Mouse (Mus musculus): ENCODE measurements around the gene Sorbs2.

Sorbs2 gene

DNA sequence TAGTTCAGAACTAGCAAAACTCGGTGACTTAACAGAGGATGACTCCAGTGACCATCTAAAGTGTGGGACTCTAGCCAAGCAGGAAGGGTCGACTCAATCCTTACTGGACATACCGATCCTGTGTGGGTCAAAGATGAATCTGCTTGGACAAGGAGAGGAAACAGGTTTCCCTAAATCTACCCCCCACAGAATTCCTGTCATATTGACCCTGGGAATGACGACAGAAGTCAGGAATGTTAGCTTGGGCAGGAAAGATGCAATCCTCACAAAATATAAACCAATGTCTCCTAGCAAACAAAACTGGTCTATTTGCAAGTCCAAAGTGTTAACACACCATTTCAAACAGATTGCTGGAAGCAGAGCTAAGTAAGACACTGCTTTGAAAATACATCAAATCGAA, 118.8 kb downstream of the Sorbs2 start:
- no peak for DNase-seq (ENCODE audit: low read depth)

DNA sequence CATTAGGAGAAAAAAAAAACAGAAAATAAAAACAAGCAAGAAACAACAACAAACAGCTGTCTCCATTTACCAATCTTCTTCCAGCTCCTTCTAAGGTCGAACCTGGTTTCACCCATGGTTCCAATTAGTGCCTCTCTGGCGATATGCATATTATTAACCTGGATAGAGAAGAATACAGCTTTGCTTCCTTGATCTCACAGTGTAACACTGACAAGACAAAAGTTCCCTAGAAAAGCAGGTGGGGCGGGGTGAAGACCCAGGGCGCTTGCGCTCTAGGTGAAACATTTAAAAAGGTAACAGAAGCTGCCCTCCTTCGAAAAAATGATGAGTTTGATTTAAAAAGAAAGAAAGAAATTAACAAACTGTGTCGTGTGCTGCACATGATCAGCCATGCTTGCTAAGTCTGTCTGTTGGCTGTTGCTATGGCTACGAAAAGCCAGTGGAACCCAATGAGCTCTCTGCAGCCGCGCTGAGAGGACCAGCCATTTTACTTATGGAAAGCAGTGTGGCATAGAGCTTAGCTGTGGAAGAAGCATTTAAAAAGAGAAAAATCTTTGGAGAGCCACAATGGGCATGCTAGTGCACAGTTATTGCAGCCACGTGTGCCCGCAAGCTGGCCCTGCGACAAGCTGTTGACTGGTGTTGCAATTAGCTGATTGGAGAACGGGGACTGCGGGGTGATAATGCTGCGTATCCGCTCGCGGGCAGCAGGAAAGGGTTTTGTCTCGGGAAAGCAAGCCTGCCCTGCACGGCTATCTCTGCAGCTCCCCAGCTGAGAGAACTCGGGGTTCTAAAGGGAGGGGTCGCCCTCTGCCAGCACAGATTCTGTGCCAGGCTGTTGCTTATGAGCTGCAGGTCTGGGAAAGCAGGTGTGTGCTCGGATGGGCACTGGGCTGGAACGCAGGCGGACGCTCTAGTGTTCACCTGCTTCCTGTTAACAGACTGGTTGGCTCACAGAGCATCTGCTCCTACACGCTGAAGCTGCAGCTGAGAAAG, 120.0 kb downstream of the Sorbs2 start:
- DNase-seq (ENCODE audit: low read depth), result no peak

DNA sequence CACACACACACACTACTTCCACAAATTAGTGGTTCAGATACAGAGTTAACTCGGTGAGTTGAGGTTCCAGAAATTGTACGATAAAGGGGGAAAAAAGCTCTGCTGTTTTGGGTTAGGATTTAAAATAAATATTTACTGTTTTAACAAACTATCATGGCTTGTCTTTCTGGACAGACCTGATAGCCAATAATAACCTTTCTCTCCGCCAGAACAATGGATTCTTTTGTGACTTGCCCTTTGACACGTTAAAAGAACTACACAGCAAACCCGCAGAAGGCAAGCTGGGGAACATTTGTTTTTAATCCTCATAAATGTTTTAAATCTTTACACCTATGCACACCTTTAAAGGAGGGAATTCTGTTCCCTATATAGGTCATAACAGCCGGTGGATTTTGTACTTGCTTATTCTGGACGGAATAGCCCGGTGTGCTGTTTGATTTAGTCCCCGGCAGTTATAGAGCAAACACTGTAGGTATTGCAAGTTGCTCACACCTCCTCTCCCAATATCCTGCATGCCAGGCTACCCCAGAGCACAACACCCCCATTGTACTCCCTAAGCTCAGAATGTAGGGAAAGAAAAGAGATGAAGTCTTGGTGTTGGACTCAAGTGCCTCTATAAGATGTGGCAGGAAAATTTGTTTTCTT, 121.0 kb downstream of the Sorbs2 start:
- no peak for DNase-seq (ENCODE audit: low read depth)

DNA sequence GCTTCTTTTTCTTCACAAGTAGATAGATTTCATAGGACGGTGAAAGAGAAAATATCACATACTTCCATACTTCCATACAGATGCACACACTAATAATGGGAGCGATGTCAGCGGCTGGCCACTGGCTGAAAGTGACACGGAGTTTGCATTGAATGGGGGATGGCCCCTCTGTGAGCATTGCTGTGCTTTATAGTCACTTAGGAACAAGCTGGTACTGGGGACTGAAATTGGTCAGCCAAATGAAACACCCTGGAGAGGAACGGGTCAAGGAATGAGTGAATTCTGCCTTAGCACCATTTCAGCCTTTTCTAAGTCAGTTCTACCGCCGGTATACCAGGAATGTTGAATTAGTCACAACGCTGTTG, 121.5 kb downstream of the Sorbs2 start:
- DNase-seq (ENCODE audit: low read depth), result no peak

DNA sequence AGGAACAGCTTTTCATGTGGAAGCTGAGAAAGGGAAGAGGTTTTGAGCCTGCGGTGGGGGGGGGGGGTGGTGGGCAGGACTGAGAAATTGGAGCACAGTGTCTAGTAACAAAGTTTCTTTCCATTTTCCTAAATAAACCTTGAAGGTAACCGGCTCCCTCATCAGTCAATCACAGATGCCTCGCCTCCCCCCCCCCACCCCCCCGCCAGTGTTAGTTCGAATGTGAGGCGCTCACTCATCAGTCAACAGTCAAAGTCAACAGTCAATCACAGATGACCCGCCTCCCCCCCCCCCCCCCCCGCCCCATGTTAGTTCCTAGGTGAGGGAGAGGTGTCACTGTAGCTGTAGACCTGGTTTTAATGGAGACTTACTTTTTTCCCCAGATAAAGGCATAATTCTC, 123.4 kb downstream of the Sorbs2 start:
- no peak for DNase-seq (ENCODE audit: low read depth)

DNA sequence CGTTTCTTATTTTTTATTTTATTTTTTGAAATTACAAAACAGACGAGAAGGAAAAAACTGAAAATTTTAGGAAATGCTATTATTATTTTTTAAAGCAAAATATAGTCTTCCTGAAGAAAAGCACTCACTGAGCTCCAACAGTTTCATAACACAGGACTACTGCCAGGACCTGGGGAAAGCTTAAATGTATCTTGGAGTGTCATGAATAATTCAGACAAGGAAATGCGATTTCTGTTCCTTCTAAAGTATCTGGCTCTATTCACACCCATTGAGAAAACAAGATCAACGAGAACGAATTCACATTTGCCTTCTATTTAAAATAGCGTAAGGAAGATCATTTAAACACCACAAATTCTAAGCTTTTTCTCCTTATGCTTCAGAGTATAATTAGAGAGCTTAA, 127.6 kb downstream of the Sorbs2 start:
- no peak for DNase-seq (ENCODE audit: low read depth)

DNA sequence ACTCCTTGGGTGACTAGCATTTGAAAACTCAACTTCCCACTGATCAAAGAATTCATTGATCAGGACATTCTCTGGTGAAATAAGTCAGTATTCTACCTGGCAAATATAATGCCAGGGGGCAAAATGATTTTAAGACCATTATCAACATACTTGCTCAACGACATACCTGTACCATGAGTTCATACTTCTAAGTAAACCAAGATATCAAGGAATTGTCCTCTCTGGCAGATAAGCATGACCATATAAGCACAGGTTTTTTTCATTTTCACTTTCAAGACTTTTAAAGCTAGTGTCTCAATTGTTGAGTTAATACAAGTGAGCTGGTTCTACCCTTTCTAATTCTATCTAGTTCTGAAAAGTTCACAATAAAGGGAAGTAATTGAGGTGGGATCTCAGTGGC, 130.2 kb downstream of the Sorbs2 start:
- no peak for DNase-seq (ENCODE audit: low read depth)

DNA sequence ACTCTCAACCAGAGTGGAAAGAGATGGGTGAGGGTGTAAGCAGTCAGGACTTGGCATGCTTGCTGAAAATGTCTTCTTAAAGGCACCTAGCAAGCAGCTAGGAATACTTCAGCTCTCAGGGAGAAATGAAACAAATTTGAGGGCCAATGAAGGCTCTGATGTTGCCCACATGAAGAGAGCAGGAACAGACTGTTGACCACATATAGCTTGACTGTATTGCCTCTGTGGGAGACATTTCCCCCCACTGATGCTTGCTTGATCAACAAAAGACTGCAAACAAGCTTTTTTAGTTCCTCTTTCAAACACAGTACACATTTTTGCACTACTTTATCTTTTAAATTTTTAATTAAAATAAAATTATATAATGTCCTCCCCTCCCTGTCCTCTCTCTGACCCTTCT, 131.9 kb downstream of the Sorbs2 start:
- DNase-seq (ENCODE audit: low read depth), result no peak

DNA sequence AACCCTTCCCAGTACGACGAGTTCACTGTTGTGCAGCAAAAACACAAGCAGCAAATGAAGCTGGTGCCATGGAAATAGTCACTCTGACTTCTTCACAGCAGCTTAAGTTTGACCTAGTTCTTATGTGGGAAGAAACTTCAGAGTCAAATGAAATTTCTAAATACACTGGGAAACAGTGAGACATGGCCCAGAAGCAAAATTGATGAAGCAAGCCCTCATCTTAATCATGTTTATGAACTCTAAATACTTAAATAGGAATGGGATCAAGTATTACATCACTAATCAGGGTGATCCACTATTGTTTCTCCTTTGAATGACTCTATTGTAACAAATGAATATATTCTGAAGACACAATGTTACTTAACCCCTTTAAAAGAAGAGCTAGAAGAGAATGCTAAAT, 137.1 kb downstream of the Sorbs2 start:
- DNase-seq (ENCODE audit: low read depth), result no peak

DNA sequence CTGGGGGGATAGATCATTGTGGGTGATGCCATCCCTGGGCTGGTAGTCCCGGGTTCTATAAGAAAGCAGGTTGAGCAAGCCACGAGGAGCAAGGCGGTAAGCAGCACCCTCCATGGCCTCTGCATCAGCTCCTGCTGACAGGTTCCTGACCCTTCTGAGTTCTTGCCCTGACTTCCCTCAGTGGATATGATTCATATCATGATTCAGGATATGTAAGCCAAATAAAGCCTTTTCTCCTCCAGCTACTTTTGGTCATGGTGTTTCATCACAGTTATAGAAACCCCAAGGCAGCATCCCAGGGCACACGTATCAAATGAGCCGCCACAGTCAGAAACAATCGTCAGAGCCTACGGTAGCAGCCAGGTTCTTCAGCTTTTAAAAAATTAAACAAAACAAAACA, 141.5 kb downstream of the Sorbs2 start:
- no peak for DNase-seq (ENCODE audit: low read depth)

DNA sequence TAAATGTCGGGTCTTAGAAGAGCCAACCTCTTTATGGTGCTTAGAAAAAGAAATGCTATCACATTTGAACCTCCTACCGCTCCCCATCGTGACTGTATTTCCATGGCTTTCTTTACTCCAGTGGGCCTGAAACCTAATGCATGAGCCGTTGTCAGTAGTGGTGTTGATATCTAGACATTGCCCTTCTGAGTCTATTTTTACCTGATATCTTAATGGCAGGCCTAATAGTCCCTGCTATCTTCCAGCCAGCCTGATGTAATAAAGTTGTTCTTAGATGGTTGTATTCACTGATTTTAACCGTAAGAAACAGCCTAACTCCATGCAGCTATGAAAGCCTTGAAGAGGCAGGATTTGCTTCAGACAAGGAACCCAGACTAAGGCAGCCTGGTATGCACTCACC, 142.4 kb downstream of the Sorbs2 start:
- DNase-seq (ENCODE audit: low read depth), result no peak

DNA sequence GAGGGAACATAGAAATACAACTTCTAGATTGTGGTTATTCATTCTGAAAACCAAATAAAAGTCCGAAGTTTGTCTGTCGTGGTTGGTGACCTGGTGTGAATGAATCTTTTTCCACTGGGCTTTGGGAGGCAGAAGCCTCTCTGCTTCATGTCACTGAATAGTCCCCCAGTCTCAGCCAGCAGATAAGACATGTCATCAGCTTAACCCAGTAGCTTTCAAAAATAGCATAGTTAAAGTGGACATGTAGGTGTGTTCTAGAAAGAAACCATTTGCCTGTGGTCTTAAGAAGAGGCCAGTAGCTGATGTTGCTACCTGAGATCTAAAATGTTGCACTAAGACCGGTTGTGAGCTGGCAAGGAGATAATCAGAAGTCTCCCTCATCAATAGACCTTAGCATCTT, 150.4 kb downstream of the Sorbs2 start:
- DNase-seq (ENCODE audit: low read depth), result no peak

DNA sequence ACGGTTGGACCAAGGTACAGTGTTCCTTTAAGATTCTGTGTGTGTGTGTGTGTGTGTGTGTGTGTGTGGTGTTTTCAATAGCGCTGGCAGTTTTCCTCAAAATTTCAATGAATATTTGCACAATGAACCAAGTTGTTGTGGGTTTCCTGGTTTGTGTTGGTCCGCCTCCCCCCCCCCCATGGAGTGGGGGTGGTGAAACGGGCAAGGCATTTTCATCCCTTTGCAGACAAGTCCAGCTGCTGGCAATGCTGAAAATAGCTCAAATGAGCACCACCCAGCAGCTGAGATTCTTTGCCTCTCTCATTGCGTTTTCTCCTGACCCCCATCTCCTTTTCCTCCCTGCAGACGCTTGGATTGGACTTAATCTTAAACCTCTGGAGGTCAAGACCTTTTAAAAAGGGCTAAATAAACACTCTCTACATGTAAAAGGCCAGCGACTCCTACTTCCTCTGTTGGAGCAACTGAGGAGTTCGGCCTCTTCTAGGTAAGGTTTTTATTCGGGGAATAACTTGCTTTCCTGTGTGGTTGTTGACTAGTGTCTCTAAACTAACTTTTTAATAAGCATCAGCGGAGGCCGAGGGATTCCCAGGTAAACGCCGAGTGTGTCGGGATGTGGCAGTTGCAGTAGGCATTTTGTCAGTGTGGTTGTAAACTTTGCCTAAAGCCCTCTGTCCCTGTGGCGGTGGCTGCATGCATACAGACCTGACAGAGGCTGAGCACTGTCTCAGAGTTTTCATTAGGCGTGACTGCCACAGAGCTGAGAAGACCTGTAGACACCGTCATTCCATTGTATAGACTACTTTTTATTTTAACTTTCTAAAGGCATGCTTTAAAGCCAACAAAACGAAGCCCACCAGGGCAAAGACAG, 151.1 kb downstream of the Sorbs2 start:
- no peak for DNase-seq (ENCODE audit: low read depth)

DNA sequence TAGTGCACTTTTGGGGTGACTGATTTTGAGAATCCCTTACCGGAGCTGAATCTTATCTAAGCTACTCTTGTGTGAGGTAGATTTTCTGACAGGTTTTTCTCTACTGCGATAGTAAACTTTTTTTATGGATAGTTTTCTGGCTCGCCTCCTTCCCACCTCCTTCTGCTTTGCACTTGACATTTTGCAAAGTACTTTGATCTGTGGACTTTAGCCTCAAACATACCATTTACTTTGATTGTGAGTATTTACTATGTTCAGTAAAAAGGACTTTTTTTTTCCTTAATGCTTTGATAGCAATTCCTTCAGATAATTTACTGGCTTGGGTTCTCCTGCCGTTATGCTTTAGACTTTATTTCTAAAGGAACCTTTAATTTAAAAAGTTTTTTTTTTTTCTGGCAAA, 151.9 kb downstream of the Sorbs2 start:
- DNase-seq (ENCODE audit: low read depth), result no peak

DNA sequence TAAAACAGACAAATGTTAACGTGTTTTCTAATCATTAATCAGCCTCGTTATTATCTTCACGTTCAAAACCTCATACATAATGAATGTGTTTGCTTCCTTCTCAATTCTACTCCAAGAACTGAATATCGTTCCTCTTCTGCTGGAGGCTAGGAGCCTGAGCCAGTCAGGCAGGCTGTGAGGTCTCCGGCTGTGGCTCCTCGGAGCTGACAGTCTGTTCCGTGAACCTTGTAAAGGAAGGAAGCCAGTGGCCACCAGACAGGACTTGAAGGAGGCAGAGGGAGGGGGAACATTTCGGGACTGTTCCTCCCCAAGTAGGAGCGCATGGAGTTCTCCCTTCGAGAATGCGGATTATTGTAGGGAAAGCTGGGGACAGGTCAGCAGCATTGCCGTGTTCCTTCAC, 153.0 kb downstream of the Sorbs2 start:
- DNase-seq (ENCODE audit: low read depth), result no peak

DNA sequence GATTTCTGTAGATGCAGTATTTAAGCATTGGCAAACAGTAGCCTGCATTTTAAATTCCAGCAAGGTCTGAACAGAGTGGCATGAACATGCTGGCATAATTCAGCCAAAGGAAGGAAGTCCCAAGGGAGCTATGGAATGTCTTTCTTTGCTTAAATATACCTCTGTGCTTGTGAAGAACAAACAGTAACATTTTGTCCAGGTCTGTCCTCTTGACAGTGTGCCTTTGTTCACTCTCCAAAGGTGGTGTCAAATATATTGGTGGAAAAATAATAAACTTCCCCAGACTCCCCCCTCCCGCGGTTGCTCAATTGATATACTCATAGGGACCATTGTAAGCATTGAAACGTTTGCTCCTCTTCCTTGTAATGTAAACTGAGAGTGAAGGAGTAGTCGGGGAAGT, 154.0 kb downstream of the Sorbs2 start:
- DNase-seq (ENCODE audit: low read depth), result no peak

DNA sequence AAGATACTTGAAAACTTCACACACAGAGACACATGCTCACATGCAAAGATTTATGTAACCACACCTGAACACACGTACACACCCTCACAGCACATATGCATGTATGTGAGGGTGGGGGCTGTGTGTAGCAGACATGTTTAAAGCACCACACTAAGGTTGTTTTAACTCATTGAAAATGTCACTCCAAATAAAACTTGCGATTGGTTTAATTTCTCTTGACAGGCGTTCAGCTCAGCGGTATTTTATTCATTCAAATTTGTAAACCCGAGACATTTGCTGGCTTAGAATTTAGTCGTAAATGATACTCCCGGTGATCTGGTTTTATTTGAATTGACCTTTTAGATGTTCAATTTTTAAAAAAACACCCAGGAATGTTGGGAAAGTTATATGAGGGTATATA, 158.6 kb downstream of the Sorbs2 start:
- DNase-seq (ENCODE audit: low read depth), result no peak

DNA sequence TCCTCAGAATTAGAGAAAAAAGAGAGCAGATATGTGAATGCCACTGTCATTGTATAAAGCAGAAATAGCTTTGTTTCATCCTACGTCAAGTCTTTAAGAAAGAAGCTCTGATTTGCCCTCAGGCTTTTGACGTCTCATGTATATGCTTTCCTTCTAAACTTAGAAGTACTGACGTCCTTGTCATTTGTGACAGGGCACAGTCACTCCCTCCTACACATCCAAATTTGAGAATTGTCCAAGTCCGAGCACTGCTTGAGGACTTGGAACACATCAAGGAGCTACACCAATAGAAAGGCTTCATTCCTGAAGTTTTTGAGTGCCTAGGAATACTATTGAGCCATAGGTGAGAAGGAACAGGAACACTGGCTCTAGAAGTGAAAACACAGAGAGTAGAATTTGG, 165.6 kb downstream of the Sorbs2 start:
- DNase-seq (ENCODE audit: low read depth), result no peak

DNA sequence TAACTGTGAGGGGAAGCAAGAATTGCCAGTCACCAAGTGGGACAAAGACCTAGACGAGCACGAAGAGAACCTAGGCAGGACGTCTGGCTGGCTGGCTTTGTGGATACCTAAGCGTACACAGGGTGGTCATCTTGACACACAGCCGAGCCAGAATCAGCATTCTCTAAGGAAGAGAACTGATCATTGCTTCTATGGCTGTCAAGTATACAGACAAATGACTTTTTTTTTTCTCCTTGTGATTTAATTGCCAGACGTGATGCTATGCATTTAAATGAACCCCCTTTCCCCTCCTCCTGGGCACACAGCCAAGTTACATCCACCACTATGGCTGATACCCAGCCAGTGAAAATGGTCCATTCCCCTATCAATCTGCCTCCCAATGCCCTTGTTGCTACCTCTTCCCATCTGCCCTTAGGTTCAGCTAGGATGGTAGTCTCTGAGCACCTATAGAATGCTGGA, 168.3 kb downstream of the Sorbs2 start:
- no peak for DNase-seq (ENCODE audit: low read depth)

DNA sequence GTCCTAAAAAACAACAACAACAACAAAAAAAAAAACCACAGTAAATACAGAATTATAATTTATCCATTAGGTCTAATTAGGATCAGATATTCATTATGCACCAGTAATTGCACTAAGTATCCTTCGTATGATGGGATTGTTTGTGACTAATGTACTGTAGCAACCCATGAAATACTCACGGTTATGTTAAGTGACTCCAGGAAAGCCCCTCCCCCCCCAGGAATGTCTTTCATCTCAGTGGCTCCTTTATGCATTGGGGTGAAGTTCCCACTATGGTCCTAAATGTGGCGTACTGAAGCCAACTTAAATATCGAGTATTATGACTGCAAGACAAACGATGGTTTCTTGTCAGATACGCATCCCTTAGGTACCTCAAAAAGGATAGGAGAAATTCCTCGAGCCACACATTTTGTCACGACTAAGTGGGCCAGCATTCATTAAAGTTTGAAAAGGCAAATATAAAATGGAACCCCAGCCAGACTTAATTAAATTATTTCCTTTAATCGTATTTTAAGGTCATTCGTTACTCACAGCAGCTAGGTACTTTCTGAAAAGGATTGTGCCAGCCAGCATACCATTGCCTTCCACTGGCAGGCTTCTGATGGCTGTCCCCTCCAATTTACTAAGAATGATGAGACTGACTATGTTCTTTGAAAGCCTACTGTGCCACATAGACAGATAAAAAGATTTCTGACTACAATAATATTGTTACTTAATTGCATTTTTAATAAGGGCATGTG, 169.7 kb downstream of the Sorbs2 start:
- no peak for DNase-seq (ENCODE audit: low read depth)

DNA sequence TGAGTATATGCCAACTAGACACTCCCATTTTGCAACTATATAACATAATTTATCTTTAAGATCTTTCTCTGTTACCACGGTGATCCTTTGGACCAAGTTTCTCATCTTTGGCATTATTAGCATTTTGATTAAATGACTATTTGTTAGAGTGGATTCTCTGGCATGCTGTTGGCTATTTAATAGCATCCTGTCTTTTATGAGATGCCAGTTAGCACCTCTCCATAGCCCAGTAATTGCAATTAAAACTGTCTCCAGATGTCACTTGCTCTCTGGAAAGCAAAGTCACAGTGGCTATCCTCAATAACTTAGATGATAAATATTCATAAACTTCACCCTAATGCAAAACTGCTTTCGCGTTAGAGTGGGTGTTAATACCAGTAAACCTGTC, 170.3 kb downstream of the Sorbs2 start:
- no peak for DNase-seq (ENCODE audit: low read depth)

DNA sequence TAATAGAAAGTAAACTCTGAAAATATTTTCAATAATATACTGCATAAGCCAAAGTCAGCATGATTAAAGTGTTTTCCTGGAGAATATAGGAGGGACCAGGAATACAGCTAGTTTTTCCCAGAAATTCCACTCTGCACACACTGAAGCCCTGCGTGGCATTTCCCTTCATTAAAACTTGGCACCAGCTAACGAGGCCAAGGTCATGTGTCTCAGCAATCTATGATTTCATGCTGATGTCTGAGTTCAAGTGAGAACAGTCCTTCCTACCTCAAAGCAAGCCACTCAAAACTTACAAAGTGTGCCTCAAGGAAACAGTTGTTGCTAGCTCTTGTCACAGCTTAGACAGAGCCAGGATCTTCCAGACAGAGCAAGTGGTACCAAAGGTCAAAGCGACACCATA, 173.6 kb downstream of the Sorbs2 start:
- DNase-seq (ENCODE audit: low read depth), result no peak
